Mouse (Mus musculus) erythroblast, embryonic 14.5 days (primary cell): ENCODE data around the gene Fam50a.

ENCODE experiments used
- GATA1 ChIP-seq: IDR thresholded peaks from 2 replicates; pipeline ENCODE4 v1.6.1; 2012; ENCODE audit warnings: low read length, inconsistent platforms, mixed read lengths
- TAL1 ChIP-seq: IDR thresholded peaks from 3 replicates; pipeline ENCODE4 v1.6.1; 2012; ENCODE audit warnings: low read length, inconsistent platforms, mixed read lengths

- TF ChIP-seq GATA1 (no peak), TAL1 (no peak)
Measured at GRCm38 (mm10) chrX:74359171-74359570, 46.3 kb downstream of the Fam50a start.
